Mouse (Mus musculus) lung, postnatal 0 days (tissue): Measurements from ENCODE around the gene Tapt1.

Experiments
- CTCF ChIP-seq: IDR thresholded peaks from 2 replicates; pipeline ENCODE4 v1.5.1; 2016; ENCODE audit warnings: antibody characterized with exemption, mild to moderate bottlenecking
- EP300 ChIP-seq: IDR thresholded peaks from 2 replicates; pipeline ENCODE4 v1.6.1; 2016; ENCODE audit warnings: antibody characterized with exemption, mild to moderate bottlenecking, control low read depth

- TF ChIP-seq CTCF (no peak), EP300 (no peak)
Measured at GRCm38 (mm10) chr5:44250211-44250955, 24.0 kb upstream of the Tapt1 start.
